Mouse (Mus musculus) olfactory bulb, adult 2 months (tissue): ENCODE results near the gene Hist2h2be. TPM values are rescaled to one million over a fixed set of nuclear protein-coding genes. Genes with fewer than 3 reads are reported as not detected.
A peak's percentile ranks its signal among the peaks of the same experiment; 100 is the strongest.
"Not testable (repeated sequence)": the region's sequence is repeated elsewhere in the genome, so short reads cannot be mapped to it uniquely, and the experiment has no call there.

Experiments used
- H3K27ac ChIP-seq: fragments of 200-500 bp; 2 replicates; pipeline ENCODE4 v1.5.1; 2012; ENCODE audit warnings: low read depth, low read length; ENCODE audit not compliant: insufficient read depth
- H3K4me1 ChIP-seq: fragments of 200-500 bp; 2 replicates; pipeline ENCODE4 v1.6.1; 2012; ENCODE audit warnings: low read length; ENCODE audit not compliant: control insufficient read depth, insufficient read depth
- H3K4me3 ChIP-seq: fragments of 200-500 bp; 2 replicates; pipeline ENCODE4 v1.5.1; 2012; ENCODE audit warnings: mild to moderate bottlenecking, low read depth, low read length, moderate library complexity; ENCODE audit not compliant: insufficient read depth
- CTCF ChIP-seq: fragments of 200-500 bp; IDR thresholded peaks from 2 replicates; pipeline ENCODE4 v1.5.1; 2012; ENCODE audit warnings: low read depth, mild to moderate bottlenecking, low read length, moderate library complexity; ENCODE audit not compliant: insufficient read depth
- POLR2A ChIP-seq: fragments of 200-500 bp; IDR thresholded peaks from 2 replicates; pipeline ENCODE4 v1.6.1; 2012; ENCODE audit warnings: mild to moderate bottlenecking, low read depth, low read length, moderate library complexity; ENCODE audit not compliant: insufficient read depth
- WGBS: fragments of 180-500 bp; shearing (Covaris S2); methylation state at CpG from one replicate; pipeline ENCODE4 v1.1.7; 2018; 5-methylcytosine and 5-hydroxymethylcytosine counted together
- polyA plus RNA-seq: library from polyadenylated mRNA; stranded (reverse); fragments of >200 nt; gene quantifications from 2 replicates; pipeline ENCODE4 v1.2.4, GENCODE M21; 2012; ENCODE audit warnings: low replicate concordance; ENCODE audit not compliant: missing spikeins, insufficient read depth, insufficient read length

The Hist2h2be gene
- not detected in 2 replicates for polyA plus RNA-seq

- Histone ChIP-seq H3K4me3 (peak within 1 kb of the TSS; percentile 78), H3K4me1 (peaks cover 10% of the 10 kb centered on the region), H3K27ac (peak within 1 kb of the TSS; percentile 98)
- TF ChIP-seq CTCF, result no peak
- peak; percentile 51; the same call in 1 of the 2 replicates for TF ChIP-seq POLR2A
- under 1% methylated on average over 43 of the region's 43 CpGs for WGBS
These were observed at the start of gene Hist2h2be, which contains the start of gene Hist2h2ac for GRCm38 (mm10) chr3:96220765-96221639. Gene Hist2h2be, plus strand, starts transcription at chr3:96221119. Gene Hist2h2ac, minus strand, starts transcription at chr3:96220880.

- Histone ChIP-seq H3K4me3 (peak overlapping the region; percentile 68), H3K27ac (peak overlapping the region; percentile 94), H3K4me1 (peaks cover 29% of the 10 kb centered on the region)
- TF ChIP-seq POLR2A, result no peak
- TF ChIP-seq CTCF, result no peak
- WGBS, result 6% methylated on average over 18 of the region's 18 CpGs
These were observed 49.2 kb upstream of the Hist2h2be start for GRCm38 (mm10) chr3:96171583-96172196.

- Histone ChIP-seq H3K4me3 (peak within 1 kb of the TSS; percentile 68), H3K27ac (peak within 1 kb of the TSS; percentile 94), H3K4me1 (peaks cover 29% of the 10 kb centered on the region)
- TF ChIP-seq POLR2A, result peak; percentile 86
- TF ChIP-seq CTCF, result no peak
- under 1% methylated on average over 58 of the region's 58 CpGs for WGBS
These were observed 48.4 kb upstream of the Hist2h2be start, which contains the start of gene Sf3b4 for GRCm38 (mm10) chr3:96172197-96173178. Gene Sf3b4, plus strand, starts transcription at chr3:96172332.

GRCm38 (mm10) chr3:96173185-96173584 is 47.7 kb upstream of the Hist2h2be start:
- Histone ChIP-seq H3K4me3 (peak overlapping the region; percentile 68), H3K4me1 (peaks cover 29% of the 10 kb centered on the region), H3K27ac (no peak overlapping the region)
- 29% methylated on average over 7 of the region's 7 CpGs for WGBS
- no peak for TF ChIP-seq POLR2A
- no peak for TF ChIP-seq CTCF

DNA sequence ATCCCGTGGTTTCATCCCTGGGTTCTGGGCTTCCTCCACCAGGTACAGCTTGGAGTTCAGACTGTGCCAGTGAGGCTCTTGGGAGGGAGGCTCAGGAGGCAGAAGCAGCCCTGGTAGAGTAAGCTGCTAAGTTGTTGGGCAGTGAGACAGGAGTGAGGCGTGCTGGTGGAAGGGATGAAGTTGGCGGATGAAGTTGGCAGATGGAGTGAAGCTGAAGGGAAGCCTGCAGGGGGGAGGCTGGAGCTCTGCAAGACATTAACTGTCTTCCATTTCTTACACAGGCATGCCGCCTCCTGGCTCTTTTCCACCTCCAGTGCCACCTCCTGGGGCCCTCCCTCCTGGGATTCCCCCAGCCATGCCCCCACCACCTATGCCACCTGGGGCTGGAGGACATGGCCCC is 46.9 kb upstream of the Hist2h2be start:
- peaks cover 22% of the 10 kb centered on the region for H3K4me1 ChIP-seq
- WGBS, result 63% methylated on average over 4 of the region's 4 CpGs
- not testable (repeated sequence) for H3K4me3 ChIP-seq, H3K27ac ChIP-seq

GRCm38 (mm10) chr3:96175251-96175650 is 45.7 kb upstream of the Hist2h2be start:
- TF ChIP-seq POLR2A (no peak), CTCF (no peak)
- Histone ChIP-seq H3K4me3 (no peak overlapping the region), H3K27ac (no peak overlapping the region), H3K4me1 (peaks cover 19% of the 10 kb centered on the region)
- 95% methylated on average over 6 of the region's 6 CpGs for WGBS

DNA sequence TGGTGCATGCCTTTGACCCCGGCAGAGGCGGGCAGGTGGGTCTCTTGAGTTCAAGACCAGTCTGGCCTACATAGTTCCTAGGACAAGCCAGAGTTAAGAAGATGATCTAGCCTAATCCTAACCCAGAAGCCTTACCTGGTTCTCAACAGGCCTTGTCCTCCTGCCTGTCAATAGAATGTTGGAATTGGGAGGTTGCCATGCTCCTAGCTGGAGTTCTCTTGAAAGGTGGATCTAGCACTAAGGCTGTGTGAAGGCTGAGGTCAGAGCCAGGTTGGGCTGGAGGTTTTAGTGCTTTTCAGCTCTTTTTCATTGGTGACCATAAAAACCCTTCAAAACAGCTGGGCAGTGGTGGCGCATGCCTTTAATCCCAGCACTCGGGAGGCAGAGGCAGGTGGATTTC is 42.5 kb upstream of the Hist2h2be start:
- Histone ChIP-seq H3K27ac (no peak overlapping the region), H3K4me3 (no peak overlapping the region), H3K4me1 (peaks cover 6% of the 10 kb centered on the region; the same call in 1 of the 2 replicates)
- WGBS, result 96% methylated on average over 4 of the region's 4 CpGs
- TF ChIP-seq CTCF (no peak), POLR2A (no peak)

- WGBS, result 86% methylated on average over 2 of the region's 2 CpGs
- TF ChIP-seq POLR2A (no peak), CTCF (no peak)
- H3K4me3 ChIP-seq, result no peak overlapping the region
- H3K27ac ChIP-seq, result no peak overlapping the region
- peaks cover 8% of the 10 kb centered on the region for H3K4me1 ChIP-seq
These were observed 42.0 kb upstream of the Hist2h2be start for GRCm38 (mm10) chr3:96178902-96179301.
